In the genomic region with DNA sequence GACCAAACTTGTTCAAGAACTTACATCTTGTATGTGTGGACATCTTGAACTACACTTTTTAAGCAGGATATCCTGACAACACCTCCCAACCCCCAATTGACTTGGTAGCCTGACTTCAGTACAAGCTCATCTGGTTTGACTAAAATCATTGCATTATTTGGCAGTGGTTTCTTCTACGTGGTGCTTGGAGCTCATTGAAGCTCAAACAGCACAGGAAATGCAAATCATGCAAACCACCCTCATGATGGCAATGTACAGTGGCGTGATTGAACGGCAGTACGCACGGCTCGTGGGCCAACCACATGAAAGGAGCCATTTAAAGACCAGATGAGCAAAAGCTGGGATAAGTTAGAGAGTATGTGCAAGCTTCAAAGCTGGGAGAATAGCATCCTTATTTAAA, we compare ENCODE assay signal across 20 mouse cellular contexts.
DNase-seq lines count a peak whose midpoint lies in the region; ATAC-seq and TF ChIP-seq lines count a peak whose summit lies in the region.
"Had no signal": no experiment of that assay in that cellular context is flagged by ENCODE, and none has a peak within 500 bp of the region (broad histone marks: within the 10 kb centered on the region; RNA-seq: fewer than 3 reads in every experiment).

No protein-coding gene starts in this region.

- H3K36me3 ChIP-seq in spleen, adult 2 months (ENCODE audit: control insufficient read depth, insufficient read depth, low read length), result no peaks in the 10 kb centered on the region
- H3K36me3 ChIP-seq: heart, embryonic 13.5 days; hindbrain, embryonic 15.5 days; midbrain, embryonic 15.5 days had no signal

- no peak for TF ChIP-seq POLR2A in spleen, adult 2 months (IDR thresholded peaks at IDR 0.05; ENCODE audit: low read depth, low read length)

- no peak overlapping the region for H3K27ac ChIP-seq in spleen, adult 2 months (ENCODE audit: insufficient read depth, low read length)
- H3K27ac ChIP-seq: forebrain, embryonic 13.5 days; heart, embryonic 13.5 days; hindbrain, embryonic 15.5 days; midbrain, embryonic 15.5 days had no signal

- H3K27me3 ChIP-seq in spleen, adult 2 months (ENCODE audit: control insufficient read depth, insufficient read depth, low read length), result no peaks in the 10 kb centered on the region
- H3K27me3 ChIP-seq: forebrain, embryonic 13.5 days; heart, embryonic 13.5 days; hindbrain, embryonic 15.5 days; midbrain, embryonic 15.5 days had no signal

- ATAC-seq in activated CD4-positive, CD25-positive, alpha-beta regulatory T cell, adult 4 months, result peak; percentile 95
- peak; percentile 30; the same call in 1 of the 2 replicates for ATAC-seq in megakaryocyte, adult 5-6 weeks (ENCODE audit: poor library complexity, severe bottlenecking)
- ATAC-seq: forebrain, embryonic 13.5 days; intestine, postnatal 0 days; midbrain, embryonic 15.5 days had no signal

- H3K4me3 ChIP-seq in spleen, adult 2 months (ENCODE audit: extremely low read depth, insufficient read depth, insufficient read length), result no peak overlapping the region
- H3K4me3 ChIP-seq: erythroblast, embryonic 14.5 days; forebrain, embryonic 13.5 days; heart, embryonic 13.5 days; hindbrain, embryonic 15.5 days; midbrain, embryonic 15.5 days; myocyte had no signal

- 15% methylated on average over 6 of the region's 6 CpGs for WGBS in spleen, adult 2 months

- no peak for TF ChIP-seq CTCF in spleen, adult 2 months (IDR thresholded peaks at IDR 0.05; ENCODE audit: extremely low read depth, insufficient read depth, insufficient read length, insufficient replicate concordance)

- H3K4me1 ChIP-seq in spleen, adult 2 months (ENCODE audit: control insufficient read depth, insufficient read depth, insufficient read length), result no peaks in the 10 kb centered on the region; the same call in 1 of the 2 replicates
- H3K4me1 ChIP-seq: forebrain, embryonic 13.5 days; heart, embryonic 13.5 days; hindbrain, embryonic 15.5 days; midbrain, embryonic 15.5 days had no signal

- DNase-seq in spleen, adult 2 months (ENCODE audit: low read depth in 1 of 2, low spot score in 2 of 2), result peak; percentile 16 to 50
- DNase-seq in spleen, adult 12 weeks (ENCODE audit: low spot score), result no peak
- DNase-seq in CD4-positive, CD25-positive, alpha-beta regulatory T cell, adult 2 months (ENCODE audit: low read depth, low spot score), result peak; percentile 74
- DNase-seq in cerebellum, adult 9-10 months, result no peak
- no peak for DNase-seq in urinary bladder, adult 18-20 months (ENCODE audit: low spot score in 2 of 2)
- no peak for DNase-seq in kidney, adult 11 months
- DNase-seq: cerebellum, postnatal 25 days; gastrocnemius, postnatal 10 days; heart, adult 11 months; liver; lung, postnatal 10 days had no signal

Comparison
In these comparisons a context has a peak if more than half of its experiments do, and no peak if none do; other contexts are left out.
1. DNase-seq: peak in spleen, adult 2 months (2 of 2) and CD4-positive, CD25-positive, alpha-beta regulatory T cell, adult 2 months (single experiment); none in spleen, adult 12 weeks (single experiment), cerebellum, adult 9-10 months (single experiment), urinary bladder, adult 18-20 months (0 of 2) and kidney, adult 11 months (single experiment).